Mouse (Mus musculus) kidney, postnatal 4 days (tissue): Measurements from ENCODE around the gene Wt1.

ENCODE experiments used
- DNase-seq, 2 experiments: peaks; one replicate each; pipeline ENCODE4 v3.0.0; 2021; ENCODE audit warnings: mixed read lengths in 2 of 2

The Wt1 gene

DNA sequence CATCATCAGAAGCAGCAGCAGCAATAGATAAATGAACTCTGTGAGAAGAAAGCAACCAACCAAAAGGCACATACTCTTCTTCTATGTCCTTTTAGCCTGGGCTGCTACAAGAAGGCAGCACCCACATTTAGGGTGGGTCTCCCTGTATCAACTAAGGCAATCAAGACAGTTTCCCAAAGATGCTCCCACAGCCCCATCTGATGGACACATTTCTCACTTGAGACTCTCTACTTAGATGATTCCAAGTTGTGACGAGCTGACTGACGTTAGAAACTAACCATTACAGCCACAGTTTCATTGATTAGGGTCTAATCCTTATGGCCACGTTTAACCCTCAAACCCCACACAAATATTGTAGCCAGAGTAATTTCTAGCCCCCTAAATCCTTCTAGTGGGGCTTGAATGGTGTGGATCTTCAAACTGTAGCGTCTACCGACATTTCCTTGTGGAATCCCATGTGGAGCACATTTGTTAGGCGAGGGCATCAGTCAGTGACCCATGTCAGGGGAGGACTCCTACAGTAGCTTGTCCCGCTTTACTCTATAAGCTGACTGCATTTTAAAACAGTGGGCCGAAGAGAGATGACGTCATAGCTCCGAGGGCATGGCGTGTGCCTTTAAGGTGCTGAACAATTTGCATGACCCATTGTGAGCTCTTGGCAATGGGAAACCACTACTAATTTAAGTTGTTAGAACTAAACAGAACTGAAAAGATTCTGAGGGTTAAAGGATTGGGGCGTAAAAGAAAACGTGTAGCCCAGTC is 59.6 kb downstream of the Wt1 start:
- no peak for DNase-seq

DNA sequence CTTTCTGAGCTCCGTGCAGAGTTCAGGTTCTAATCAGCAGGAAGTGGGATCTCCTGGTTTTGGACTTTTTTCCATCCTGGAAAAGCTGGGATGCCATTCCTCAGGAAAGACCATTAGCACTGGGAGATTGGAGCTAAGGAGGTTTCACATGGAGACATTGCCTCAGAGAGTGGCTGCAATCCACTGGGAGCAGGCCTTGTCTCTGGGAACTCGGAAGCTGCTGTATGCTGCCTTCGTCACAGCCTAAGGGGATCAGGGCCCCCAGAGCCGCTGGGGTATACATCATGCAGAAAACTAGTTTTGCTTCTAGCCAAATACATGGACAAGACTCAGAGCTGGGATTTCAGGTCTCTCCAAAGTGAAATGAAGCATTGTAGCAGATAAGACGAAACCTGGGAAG is 60.3 kb downstream of the Wt1 start:
- DNase-seq, result no peak

DNA sequence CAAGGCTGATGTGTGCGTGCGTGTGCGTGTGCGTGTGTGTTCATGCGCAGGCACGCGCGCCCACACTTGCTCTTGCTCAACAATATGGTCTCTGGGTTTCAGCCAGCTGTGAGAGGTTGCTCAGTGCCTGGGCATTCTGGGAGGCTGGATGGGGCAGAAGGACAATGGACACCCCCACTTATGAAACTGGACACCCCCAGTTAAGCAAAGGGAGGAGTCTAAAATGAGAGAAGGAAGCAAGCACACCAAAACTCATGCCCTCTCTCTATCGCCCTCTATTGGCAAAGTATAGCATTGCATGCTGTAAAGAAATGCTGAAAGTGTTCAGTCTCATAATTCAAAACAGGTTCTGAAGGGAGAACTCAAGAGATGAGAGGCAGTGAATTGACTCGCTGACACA is 61.9 kb downstream of the Wt1 start:
- no peak for DNase-seq

DNA sequence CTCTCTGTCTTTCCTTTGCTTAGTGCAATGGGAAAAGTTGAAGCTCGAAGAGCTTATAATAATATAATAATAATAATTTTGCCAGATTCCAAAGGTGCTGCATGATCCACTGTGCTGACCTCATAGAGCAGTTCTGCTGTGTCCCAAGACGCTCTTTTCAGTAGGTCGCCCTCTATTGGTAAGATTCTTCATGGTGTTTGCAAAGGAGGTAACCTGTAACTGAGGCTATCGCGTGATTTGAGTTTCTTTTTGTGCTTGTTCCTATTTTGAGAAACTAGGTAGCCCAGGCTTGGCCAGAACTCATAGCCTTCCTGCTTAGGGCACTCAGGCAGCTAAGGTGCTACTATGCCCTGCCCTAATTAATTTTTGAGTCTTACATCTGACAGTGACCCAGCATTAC is 63.0 kb downstream of the Wt1 start:
- DNase-seq, result no peak

DNA sequence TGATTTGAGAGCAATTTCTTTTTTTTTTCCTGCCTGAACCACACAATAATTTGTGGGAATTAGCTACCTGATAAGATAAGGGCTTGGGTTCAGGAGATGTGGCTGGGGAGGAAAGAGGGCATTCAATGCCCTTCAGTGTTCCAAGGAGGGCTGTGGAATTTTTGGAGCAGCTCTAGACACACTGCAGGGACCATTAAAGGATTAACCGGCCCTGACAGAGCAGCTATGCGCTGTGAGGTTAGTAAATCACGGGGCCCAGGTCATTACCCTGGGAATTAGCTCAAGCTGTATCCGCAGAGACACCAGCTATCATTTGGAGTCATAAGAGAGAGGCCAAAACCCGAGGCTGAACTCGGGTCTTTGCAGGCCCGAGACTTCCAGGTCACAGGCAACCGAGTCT is 73.8 kb downstream of the Wt1 start:
- DNase-seq, result no peak

DNA sequence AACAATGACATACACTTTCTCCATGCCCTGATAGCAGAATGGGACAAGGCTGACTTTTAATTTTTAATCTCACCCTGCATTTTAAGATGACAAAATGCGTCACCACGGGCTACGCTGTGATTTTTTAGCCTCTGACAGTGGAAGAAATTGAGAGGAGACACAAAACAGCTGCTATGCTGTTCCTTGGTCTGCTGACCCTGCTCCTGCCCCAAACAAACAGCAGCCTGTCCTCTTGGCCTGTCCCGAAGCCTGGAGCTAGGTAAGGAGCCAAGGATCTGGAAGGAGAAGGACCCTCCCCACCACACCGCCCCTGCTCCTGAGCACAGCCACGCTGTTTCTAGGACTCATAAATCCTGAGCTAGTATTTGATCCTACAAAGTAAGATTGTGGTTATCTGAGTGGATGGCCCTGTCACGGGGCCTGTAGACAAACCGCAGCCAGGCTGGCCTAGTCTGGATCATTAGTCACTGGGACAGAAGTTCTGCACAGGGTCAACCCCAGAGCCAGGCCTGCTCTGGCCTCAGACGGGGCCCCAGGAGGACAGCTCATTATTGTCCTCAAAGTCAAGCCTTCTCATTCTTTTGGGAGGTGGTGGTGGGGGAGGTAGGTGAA is 80.3 kb downstream of the Wt1 start:
- DNase-seq, result peak; percentile 50 to 65

DNA sequence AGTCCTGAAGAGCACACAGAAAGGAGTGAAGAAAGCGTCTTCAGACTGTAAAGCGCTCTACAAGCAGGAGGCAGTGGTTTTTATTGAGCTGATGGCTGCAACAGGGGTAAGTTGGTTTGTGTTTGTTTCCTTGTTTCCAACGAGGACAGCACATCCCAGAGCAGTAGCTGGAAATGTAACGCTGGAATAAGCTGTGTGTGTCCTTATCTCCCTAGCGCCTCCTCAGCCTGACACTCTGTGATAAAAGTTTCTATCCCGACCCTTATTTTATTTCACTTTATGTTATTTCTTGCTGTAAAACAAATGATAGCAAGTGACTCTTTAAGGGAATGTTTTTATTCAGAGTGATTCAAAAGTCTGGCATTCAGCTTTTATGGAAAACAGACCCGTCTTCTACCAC is 86.5 kb downstream of the Wt1 start:
- DNase-seq, result no peak

DNA sequence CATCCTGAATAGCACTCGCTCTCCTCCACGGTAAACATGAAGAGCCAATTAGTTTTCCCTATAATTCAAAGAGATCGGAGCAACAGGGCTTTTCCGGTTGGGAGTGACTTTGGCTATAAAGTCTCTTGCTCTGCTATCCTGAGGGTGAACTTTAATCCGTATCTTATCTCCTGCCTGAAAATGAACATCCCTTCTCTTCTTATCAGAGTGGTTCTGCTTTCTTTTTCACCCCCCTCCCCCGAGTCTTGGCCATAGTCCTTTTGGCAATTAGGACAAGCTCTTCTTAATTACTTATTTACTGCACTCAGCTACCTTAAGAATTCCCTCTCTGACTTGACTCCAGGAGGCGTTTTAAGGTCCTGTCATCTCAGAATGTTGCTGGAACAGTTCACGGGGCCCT is 89.6 kb downstream of the Wt1 start:
- DNase-seq, result no peak

DNA sequence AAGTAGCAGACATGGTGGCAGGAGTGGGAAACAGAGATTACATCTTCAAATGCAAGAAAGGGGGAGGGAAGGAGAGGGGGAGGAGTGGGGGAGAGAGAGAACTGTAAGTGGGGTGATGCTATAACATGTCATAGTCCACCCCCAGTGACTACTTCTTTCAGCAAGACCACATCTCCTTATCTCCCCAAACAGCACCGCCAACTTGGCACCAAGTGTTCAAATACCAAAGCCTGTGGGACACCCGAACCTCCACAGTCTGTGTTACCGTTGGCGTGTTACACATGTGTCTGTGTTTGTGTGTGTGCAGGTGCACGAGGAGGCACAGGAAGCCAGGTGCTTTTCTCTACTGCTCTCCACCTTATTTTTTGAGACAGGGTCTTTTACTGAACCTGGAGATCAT is 92.9 kb downstream of the Wt1 start:
- DNase-seq, result no peak

DNA sequence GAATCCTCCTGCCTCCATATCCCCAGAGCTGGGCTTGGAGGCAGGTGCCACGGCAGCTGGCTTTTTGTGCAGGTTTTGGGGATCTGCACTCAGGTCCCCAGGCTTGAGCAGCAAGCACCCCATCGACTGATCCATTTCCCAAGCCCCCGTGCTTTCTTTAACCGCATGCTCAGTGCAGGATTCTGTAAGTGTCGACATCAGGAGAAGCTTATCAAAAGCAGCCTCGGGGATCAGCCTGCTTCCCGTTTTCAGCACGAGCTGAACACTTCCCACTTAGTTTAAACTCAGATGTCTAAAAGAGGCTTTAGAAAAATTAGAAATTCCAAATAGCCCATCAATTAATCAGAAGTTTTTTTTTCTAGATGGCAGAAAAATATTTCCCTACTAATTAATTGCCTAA is 93.3 kb downstream of the Wt1 start:
- no peak for DNase-seq

DNA sequence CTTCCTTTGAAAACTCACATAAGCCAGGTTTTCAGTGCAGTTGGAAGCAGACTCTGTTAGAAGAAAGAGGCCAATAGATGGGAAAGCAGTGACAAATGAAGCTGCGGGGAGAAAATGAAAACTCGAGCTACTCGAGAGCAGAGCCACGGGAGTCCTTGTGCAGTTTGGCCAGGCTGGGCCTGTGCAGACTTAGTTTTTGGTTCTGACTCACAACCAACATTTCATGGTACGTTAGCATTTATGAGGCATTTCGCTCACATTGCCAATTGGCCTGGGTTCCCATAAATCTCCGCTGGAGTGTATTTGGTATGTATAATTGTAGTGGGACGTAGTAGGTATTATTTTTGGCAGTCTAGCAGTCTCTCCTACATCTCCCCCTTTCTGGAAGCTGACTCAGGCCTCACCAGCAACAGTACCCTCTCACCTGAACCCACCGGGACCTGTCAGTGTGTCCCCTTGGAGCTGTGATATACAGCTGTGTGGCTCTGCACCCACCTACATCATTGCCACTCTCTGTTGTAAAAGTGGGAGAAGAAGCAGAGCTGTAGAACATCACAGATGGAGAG is 94.5 kb downstream of the Wt1 start:
- DNase-seq, result no peak
